In genomic region chr6:59023455-59024163, GRCm38 (mm10) we compare ENCODE assay signal across 8 mouse cellular contexts. TPM values are rescaled to one million over a fixed set of nuclear protein-coding genes. Genes with fewer than 3 reads are reported as not detected.
DNase-seq lines count a peak whose midpoint lies in the region; ATAC-seq and TF ChIP-seq lines count a peak whose summit lies in the region.

No protein-coding gene starts in this region.

- ATAC-seq in heart, embryonic 12.5 days (ENCODE audit: insufficient number of reproducible peaks, low FRiP score) = no peak
- ATAC-seq in heart, postnatal 0 days (ENCODE audit: insufficient read depth, low read depth) = no peak
- ATAC-seq in liver, postnatal 0 days = no peak
- no peak for ATAC-seq in megakaryocyte progenitor cell, adult 5-6 weeks (replicated peaks; ENCODE audit: poor library complexity)

- TF ChIP-seq CTCF in bone marrow macrophage, adult 2 months (IDR thresholded peaks at IDR 0.05; ENCODE audit: low read depth, low read length) = no peak
- no peak for TF ChIP-seq CTCF in heart, postnatal 0 days (IDR thresholded peaks at IDR 0.05; ENCODE audit: low read depth)
- TF ChIP-seq CTCF in liver, postnatal 0 days (IDR thresholded peaks at IDR 0.05; ENCODE audit: low read depth) = no peak

- H3K4me2 ChIP-seq in heart, embryonic 12.5 days = peak overlapping the region; percentile 65
- H3K4me2 ChIP-seq in heart, postnatal 0 days (ENCODE audit: low read depth, low read length) = peak overlapping the region; percentile 65
- H3K4me2 ChIP-seq in liver, postnatal 0 days (ENCODE audit: low read depth, low read length) = peak overlapping the region; percentile 70

- no peak for TF ChIP-seq EP300 in heart, postnatal 0 days (IDR thresholded peaks at IDR 0.05; ENCODE audit: low read depth)
- no peak for TF ChIP-seq EP300 in liver, postnatal 0 days (IDR thresholded peaks at IDR 0.05; ENCODE audit: low read depth)

- H3K27ac ChIP-seq in heart, embryonic 12.5 days (ENCODE audit: poor library complexity, severe bottlenecking) = peak overlapping the region; percentile 85
- H3K27ac ChIP-seq in bone marrow macrophage, adult 2 months (ENCODE audit: insufficient read depth, low read depth, low read length) = no peak overlapping the region
- H3K27ac ChIP-seq in heart, postnatal 0 days (ENCODE audit: low read depth) = peak overlapping the region; percentile 83
- H3K27ac ChIP-seq in liver, postnatal 0 days (ENCODE audit: low read depth) = peak overlapping the region; percentile 23; the same call in 1 of the 2 replicates

- no peak for TF ChIP-seq POLR2A in bone marrow macrophage, adult 2 months (IDR thresholded peaks at IDR 0.05; ENCODE audit: borderline replicate concordance, low read depth, low read length)

- H3K27me3 ChIP-seq in heart, embryonic 12.5 days (replicated peaks) = no peaks in the 10 kb centered on the region
- no peaks in the 10 kb centered on the region for H3K27me3 ChIP-seq in heart, postnatal 0 days (ENCODE audit: control insufficient read depth, insufficient read depth, low read length)
- H3K27me3 ChIP-seq in liver, postnatal 0 days (ENCODE audit: insufficient read depth, low read length) = no peaks in the 10 kb centered on the region

- H3K4me1 ChIP-seq in heart, embryonic 12.5 days (replicated peaks) = peaks cover 4% of the 10 kb centered on the region; the same call in 1 of the 2 replicates
- peaks cover 7% of the 10 kb centered on the region for H3K4me1 ChIP-seq in bone marrow macrophage, adult 2 months (ENCODE audit: control insufficient read depth, insufficient read depth, low read length)
- no peaks in the 10 kb centered on the region for H3K4me1 ChIP-seq in heart, postnatal 0 days (ENCODE audit: control insufficient read depth, insufficient read depth)
- H3K4me1 ChIP-seq in liver, postnatal 0 days (ENCODE audit: insufficient read depth) = no peaks in the 10 kb centered on the region

- no peak for DNase-seq in heart, postnatal 4 days
- DNase-seq in heart, postnatal 0 days (ENCODE audit: low spot score) = no peak
- DNase-seq in liver, postnatal 0 days = no peak
- no peak for DNase-seq in spleen, adult 18-20 months
- no peak for DNase-seq in cerebellum, adult 9-10 months

- no peaks in the 10 kb centered on the region for H3K9me3 ChIP-seq in heart, embryonic 12.5 days (replicated peaks)
- no peaks in the 10 kb centered on the region for H3K9me3 ChIP-seq in heart, postnatal 0 days (replicated peaks; ENCODE audit: control insufficient read depth, low read length)
- no peaks in the 10 kb centered on the region for H3K9me3 ChIP-seq in liver, postnatal 0 days (ENCODE audit: low read length)

- H3K36me3 ChIP-seq in heart, embryonic 12.5 days = no peaks in the 10 kb centered on the region
- H3K36me3 ChIP-seq in heart, postnatal 0 days (replicated peaks; ENCODE audit: control insufficient read depth, insufficient read depth, low read length) = no peaks in the 10 kb centered on the region
- H3K36me3 ChIP-seq in liver, postnatal 0 days (replicated peaks; ENCODE audit: insufficient read depth, low read length) = no peaks in the 10 kb centered on the region

- 44% methylated on average over 6 of the region's 6 CpGs for WGBS in heart, embryonic 12.5 days
- 32% methylated on average over 6 of the region's 6 CpGs for WGBS in heart, postnatal 0 days
- WGBS in liver, postnatal 0 days (ENCODE audit: insufficient replicate concordance) = 34% methylated on average over 6 of the region's 6 CpGs

- peak overlapping the region; percentile 73 for H3K9ac ChIP-seq in heart, embryonic 12.5 days
- H3K9ac ChIP-seq in heart, postnatal 0 days (replicated peaks; ENCODE audit: low read depth, low read length) = peak overlapping the region; percentile 47
- H3K9ac ChIP-seq in liver, postnatal 0 days (replicated peaks) = peak overlapping the region; percentile 23; the same call in 1 of the 2 replicates

- H3K4me3 ChIP-seq in heart, embryonic 12.5 days = peak overlapping the region; percentile 79
- peak overlapping the region; percentile 54 for H3K4me3 ChIP-seq in bone marrow macrophage, adult 2 months (ENCODE audit: insufficient read depth, low read length)
- peak overlapping the region; percentile 61 for H3K4me3 ChIP-seq in heart, postnatal 0 days (ENCODE audit: low read depth, low read length)
- H3K4me3 ChIP-seq in liver, postnatal 0 days (ENCODE audit: low read depth, low read length) = peak overlapping the region; percentile 49

RNA-seq across cellular contexts. Expression of gene Fam13a, which starts 0.7 kb away (rescaled TPM):
- polyA plus RNA-seq in heart, embryonic 12.5 days (2016; fragmentation: Nextera tagmentation; extraction: Ambion mirVana) = 6.2 and 6.8 TPM in 2 replicates
- total RNA-seq in heart, postnatal 4 days (2021) = 10 to 100 TPM in 1 of 2 experiments, 1 to 10 TPM in 1; 8.6 to 12.1 TPM
- polyA plus RNA-seq in bone marrow macrophage, adult 2 months (2012; ENCODE audit: insufficient read depth, insufficient read length, missing spikeins) = 0.25 and 0.72 TPM in 2 replicates
- 3.3 and 12.4 TPM in 2 replicates for total RNA-seq in heart, postnatal 0 days (2014; rRNA removed; ENCODE audit: low replicate concordance)
- polyA plus RNA-seq in heart, postnatal 0 days (2015; fragmentation: Nextera tagmentation; extraction: Ambion mirVana) = 9.5 and 10.7 TPM in 2 replicates
- 1.2 and 1.6 TPM in 2 replicates for polyA plus RNA-seq in liver, postnatal 0 days (2015; fragmentation: Nextera tagmentation; extraction: Ambion mirVana)
- 0.10 and 1.6 TPM in 2 replicates for total RNA-seq in megakaryocyte progenitor cell, adult 5-6 weeks (2015)
- 0.12 and 0.17 TPM in 2 replicates for total RNA-seq in megakaryocyte progenitor cell, adult 5-6 weeks (2017)

Comparison
In these comparisons a context has a peak if more than half of its experiments do, and no peak if none do; other contexts are left out.
1. H3K9ac ChIP-seq: peak in every context shown above with its lines; median percentile 73 in heart, embryonic 12.5 days; 47 in heart, postnatal 0 days; 23 in liver, postnatal 0 days.